Comparison of ENCODE assay signal across 21 mouse cellular contexts in the genomic region with DNA sequence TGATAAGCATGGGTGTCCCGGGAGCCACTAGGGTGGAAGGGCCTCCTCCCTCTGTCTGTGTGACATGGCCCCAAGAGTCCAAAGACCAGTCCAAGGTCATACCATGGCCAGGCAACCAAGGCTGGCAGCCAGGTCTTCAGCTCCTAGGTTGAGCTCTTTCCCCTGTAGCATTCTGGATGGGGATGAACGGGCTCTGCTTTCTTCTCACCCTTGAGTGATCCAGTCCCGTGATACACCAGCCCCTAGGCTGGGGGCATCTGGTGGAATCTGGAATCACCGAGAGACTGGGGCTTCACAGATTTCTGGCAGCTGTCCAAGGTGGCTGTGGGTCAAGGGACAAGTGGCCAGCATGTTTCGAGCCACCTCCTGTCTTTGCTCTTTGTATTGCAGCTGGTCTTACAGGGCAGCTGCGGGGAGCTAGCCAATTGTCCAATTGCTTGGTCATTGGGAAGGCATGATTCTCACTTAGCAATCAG. TPM values are rescaled to one million over a fixed set of nuclear protein-coding genes. Genes with fewer than 3 reads are reported as not detected.
DNase-seq lines count a peak whose midpoint lies in the region; ATAC-seq and TF ChIP-seq lines count a peak whose summit lies in the region.
"Had no signal": no experiment of that assay in that cellular context is flagged by ENCODE, and none has a peak within 500 bp of the region (broad histone marks: within the 10 kb centered on the region; RNA-seq: fewer than 3 reads in every experiment).

No protein-coding gene starts in this region.

- no peaks in the 10 kb centered on the region for H3K9me3 ChIP-seq in liver, embryonic 12.5 days (replicated peaks)
- H3K9me3 ChIP-seq in kidney, postnatal 0 days (replicated peaks; ENCODE audit: low read length), result no peaks in the 10 kb centered on the region
- H3K9me3 ChIP-seq in forebrain, embryonic 14.5 days (replicated peaks; ENCODE audit: control insufficient read depth, low read length), result no peaks in the 10 kb centered on the region
- H3K9me3 ChIP-seq: embryonic facial prominence, embryonic 13.5 days; heart, embryonic 12.5 days; intestine, embryonic 15.5 days; liver, embryonic 13.5 days; megakaryocyte, embryonic 14.5 days; neural tube, embryonic 13.5 days had no signal

- no peak overlapping the region for H3K4me2 ChIP-seq in liver, embryonic 12.5 days
- no peak overlapping the region for H3K4me2 ChIP-seq in kidney, postnatal 0 days (ENCODE audit: low read length)
- H3K4me2 ChIP-seq in myocyte (ENCODE audit: low read depth), result no peak overlapping the region
- H3K4me2 ChIP-seq in forebrain, embryonic 14.5 days (ENCODE audit: low read length), result no peak overlapping the region
- H3K4me2 ChIP-seq: embryonic facial prominence, embryonic 13.5 days; heart, embryonic 12.5 days; hindbrain, embryonic 14.5 days; intestine, embryonic 15.5 days; liver, embryonic 13.5 days; neural tube, embryonic 13.5 days had no signal

- H3K79me2 ChIP-seq in myocyte (ENCODE audit: control insufficient read depth, insufficient read depth), result no peaks in the 10 kb centered on the region

- no peak for TF ChIP-seq POLR2A in myocyte (IDR thresholded peaks at IDR 0.05; ENCODE audit: insufficient read length, low read depth)

- peak; percentile 71 for DNase-seq in adrenal gland, postnatal 14 days
- DNase-seq in adrenal gland, adult 8-10 months, result no peak
- DNase-seq in liver, result peak; percentile 22
- no peak for DNase-seq in kidney, postnatal 0 days (ENCODE audit: low spot score)
- no peak for DNase-seq in forebrain, embryonic 14.5 days (ENCODE audit: low spot score)
- no peak for DNase-seq in ovary, postnatal 14 days (ENCODE audit: low spot score)
- DNase-seq: cerebellum, adult 9-10 months; gastrocnemius, postnatal 36 days; liver, embryonic 13.5 days; thymus, postnatal 25 days had no signal

- no peak overlapping the region for H3K9ac ChIP-seq in liver, embryonic 12.5 days
- no peak overlapping the region for H3K9ac ChIP-seq in kidney, postnatal 0 days (ENCODE audit: low read depth, low read length)
- H3K9ac ChIP-seq in forebrain, embryonic 14.5 days (ENCODE audit: low read length), result no peak overlapping the region
- H3K9ac ChIP-seq: embryonic facial prominence, embryonic 13.5 days; heart, embryonic 12.5 days; hindbrain, embryonic 14.5 days; intestine, embryonic 15.5 days; liver, embryonic 13.5 days; neural tube, embryonic 13.5 days had no signal

- no peak overlapping the region for H3ac ChIP-seq in myocyte (ENCODE audit: control insufficient read depth, insufficient read length)

- H3K4me3 ChIP-seq in liver, embryonic 12.5 days, result no peak overlapping the region
- H3K4me3 ChIP-seq in kidney, postnatal 0 days (replicated peaks; ENCODE audit: low read depth, low read length), result no peak overlapping the region
- H3K4me3 ChIP-seq in myocyte, result no peak overlapping the region
- H3K4me3 ChIP-seq in forebrain, embryonic 14.5 days (ENCODE audit: low read depth, low read length), result no peak overlapping the region
- H3K4me3 ChIP-seq: embryonic facial prominence, embryonic 13.5 days; heart, embryonic 12.5 days; intestine, embryonic 15.5 days; liver, embryonic 13.5 days; megakaryocyte, embryonic 14.5 days; neural tube, embryonic 13.5 days had no signal

- 54% methylated on average over 6 of the region's 6 CpGs for WGBS in liver, embryonic 12.5 days (ENCODE audit: insufficient replicate concordance)
- 48% methylated on average over 6 of the region's 6 CpGs for WGBS in kidney, postnatal 0 days
- 75% methylated on average over 6 of the region's 6 CpGs for WGBS in forebrain, embryonic 14.5 days

- H3K4me1 ChIP-seq in liver, embryonic 12.5 days, result no peaks in the 10 kb centered on the region; the same call in 1 of the 2 replicates
- H3K4me1 ChIP-seq in kidney, postnatal 0 days (replicated peaks; ENCODE audit: insufficient read depth, low read length), result 0 out of 2 replicates have a peak, but pooled peaks cover 4% of the 10 kb centered on the region
- no peaks in the 10 kb centered on the region for H3K4me1 ChIP-seq in forebrain, embryonic 14.5 days (ENCODE audit: control insufficient read depth, insufficient read depth, low read length)
- H3K4me1 ChIP-seq: embryonic facial prominence, embryonic 13.5 days had no signal

- H3K36me3 ChIP-seq in liver, embryonic 12.5 days, result no peaks in the 10 kb centered on the region
- no peaks in the 10 kb centered on the region for H3K36me3 ChIP-seq in kidney, postnatal 0 days (ENCODE audit: insufficient read depth, low read length)
- H3K36me3 ChIP-seq in myocyte (ENCODE audit: control insufficient read depth, insufficient read depth), result no peaks in the 10 kb centered on the region
- no peaks in the 10 kb centered on the region for H3K36me3 ChIP-seq in forebrain, embryonic 14.5 days (ENCODE audit: control insufficient read depth, insufficient read depth, low read length)
- H3K36me3 ChIP-seq: embryonic facial prominence, embryonic 13.5 days; heart, embryonic 12.5 days; intestine, embryonic 15.5 days; liver, embryonic 13.5 days; neural tube, embryonic 13.5 days had no signal

- H3K27ac ChIP-seq in liver, embryonic 12.5 days, result no peak overlapping the region
- H3K27ac ChIP-seq in kidney, postnatal 0 days, result no peak overlapping the region
- H3K27ac ChIP-seq in forebrain, embryonic 14.5 days (ENCODE audit: low read depth, low read length), result no peak overlapping the region
- H3K27ac ChIP-seq: embryonic facial prominence, embryonic 13.5 days; hindbrain, embryonic 14.5 days; intestine, embryonic 15.5 days; liver, embryonic 13.5 days; neural tube, embryonic 13.5 days; stomach, postnatal 0 days had no signal

- ATAC-seq in liver, embryonic 12.5 days, result no peak
- peak; percentile 38 for ATAC-seq in kidney, postnatal 0 days (replicated peaks; ENCODE audit: low FRiP score, low read depth)
- ATAC-seq in forebrain, embryonic 14.5 days, result no peak
- ATAC-seq: intestine, embryonic 15.5 days; lung, postnatal 0 days had no signal

- TF ChIP-seq CTCF in kidney, postnatal 0 days (IDR thresholded peaks at IDR 0.05; ENCODE audit: low read depth), result no peak

- peaks cover 50% of the 10 kb centered on the region for H3K27me3 ChIP-seq in liver, embryonic 12.5 days (replicated peaks)
- no peaks in the 10 kb centered on the region for H3K27me3 ChIP-seq in kidney, postnatal 0 days (ENCODE audit: insufficient read depth, low read length)
- peaks cover 80% of the 10 kb centered on the region for H3K27me3 ChIP-seq in myocyte (ENCODE audit: control insufficient read depth, insufficient read depth, insufficient read length)
- H3K27me3 ChIP-seq in forebrain, embryonic 14.5 days (replicated peaks; ENCODE audit: control insufficient read depth, insufficient read depth, low read length), result 0 out of 2 replicates have a peak, but pooled peaks cover 3% of the 10 kb centered on the region
- H3K27me3 ChIP-seq: intestine, embryonic 15.5 days; liver, embryonic 13.5 days had no signal

TF ChIP-seq in myocyte, 11 proteins besides CTCF, POLR2A, EP300 and RAD21:
- TF ChIP-seq SRF (IDR thresholded peaks at IDR 0.05; ENCODE audit: control insufficient read depth, insufficient read length, low read depth), result no peak
- TF ChIP-seq MAX (IDR thresholded peaks at IDR 0.05; ENCODE audit: low read depth), result no peak
- TF ChIP-seq MYOG (IDR thresholded peaks at IDR 0.05; ENCODE audit: control insufficient read depth in 1 of 3, insufficient read depth in 1 of 3, insufficient read length in 2 of 3, low read depth in 2 of 3), result peak; percentile 29 to 88 (median 41)
- TF ChIP-seq TCF3 (IDR thresholded peaks at IDR 0.05; ENCODE audit: insufficient read length, low read depth), result peak; percentile 51
- TF ChIP-seq TCF12 (IDR thresholded peaks at IDR 0.05; ENCODE audit: insufficient read depth, poor library complexity, severe bottlenecking), result no peak
- no peak for TF ChIP-seq REST (IDR thresholded peaks at IDR 0.05; ENCODE audit: insufficient read depth, insufficient read length)
- TF ChIP-seq CEBPB (IDR thresholded peaks at IDR 0.05; ENCODE audit: insufficient read depth, poor library complexity, severe bottlenecking), result no peak
- no peak for TF ChIP-seq USF1 (IDR thresholded peaks at IDR 0.05; ENCODE audit: low read depth)
- peak in 1 of 3 experiments; percentile 51 for TF ChIP-seq MYOD1 (IDR thresholded peaks at IDR 0.05; ENCODE audit: control insufficient read depth in 1 of 3, insufficient read length in 2 of 3, low read depth in 2 of 3)
- no peak for TF ChIP-seq E2F4 (IDR thresholded peaks at IDR 0.05; ENCODE audit: insufficient read depth)
- TF ChIP-seq POLR2AphosphoS2 (IDR thresholded peaks at IDR 0.05; ENCODE audit: insufficient read length, low read depth), result no peak

RNA-seq across cellular contexts. Expression of gene Ppara, which starts 14.4 kb away (rescaled TPM):
- 63.3 and 84.9 TPM in 2 replicates for total RNA-seq in adrenal gland, postnatal 14 days (2021)
- total RNA-seq in adrenal gland, adult 8-10 months (2022), result 10 to 100 TPM in 3 of 4 experiments, 1 to 10 TPM in 1; 6.9 to 25.9 (median 18.7) TPM
- polyA plus RNA-seq in liver, embryonic 12.5 days (2016; fragmentation: Nextera tagmentation; extraction: Ambion mirVana), result 5.7 TPM in 2 replicates
- polyA plus RNA-seq in kidney, postnatal 0 days (2015; fragmentation: Nextera tagmentation; extraction: Ambion mirVana), result 10.9 and 12.0 TPM in 2 replicates
- 0.12 TPM for polyA plus RNA-seq in myocyte (2012; fragmentation: generic; extraction: Trizol)
- polyA plus RNA-seq in forebrain, embryonic 14.5 days (2014; fragmentation: Nextera tagmentation; extraction: Ambion mirVana), result 0.67 and 0.73 TPM in 2 replicates
- total RNA-seq: CH12.LX had no signal

Comparison
In these comparisons a context has a peak if more than half of its experiments do, and no peak if none do; other contexts are left out.
1. DNase-seq: peak in adrenal gland, postnatal 14 days (single experiment) and liver (single experiment); none in adrenal gland, adult 8-10 months (single experiment), kidney, postnatal 0 days (single experiment), forebrain, embryonic 14.5 days (single experiment) and ovary, postnatal 14 days (single experiment).